Mouse (Mus musculus) fibroblast of lung, adult 2 months (primary cell): Measurements from ENCODE around the gene Spp2.
A peak's percentile ranks its signal among the peaks of the same experiment; 100 is the strongest.

Source experiments
- DNase-seq: peaks from one replicate; pipeline ENCODE4 v3.0.0-alpha.2; 2011; ENCODE audit warnings: low read depth

Spp2 gene

DNA sequence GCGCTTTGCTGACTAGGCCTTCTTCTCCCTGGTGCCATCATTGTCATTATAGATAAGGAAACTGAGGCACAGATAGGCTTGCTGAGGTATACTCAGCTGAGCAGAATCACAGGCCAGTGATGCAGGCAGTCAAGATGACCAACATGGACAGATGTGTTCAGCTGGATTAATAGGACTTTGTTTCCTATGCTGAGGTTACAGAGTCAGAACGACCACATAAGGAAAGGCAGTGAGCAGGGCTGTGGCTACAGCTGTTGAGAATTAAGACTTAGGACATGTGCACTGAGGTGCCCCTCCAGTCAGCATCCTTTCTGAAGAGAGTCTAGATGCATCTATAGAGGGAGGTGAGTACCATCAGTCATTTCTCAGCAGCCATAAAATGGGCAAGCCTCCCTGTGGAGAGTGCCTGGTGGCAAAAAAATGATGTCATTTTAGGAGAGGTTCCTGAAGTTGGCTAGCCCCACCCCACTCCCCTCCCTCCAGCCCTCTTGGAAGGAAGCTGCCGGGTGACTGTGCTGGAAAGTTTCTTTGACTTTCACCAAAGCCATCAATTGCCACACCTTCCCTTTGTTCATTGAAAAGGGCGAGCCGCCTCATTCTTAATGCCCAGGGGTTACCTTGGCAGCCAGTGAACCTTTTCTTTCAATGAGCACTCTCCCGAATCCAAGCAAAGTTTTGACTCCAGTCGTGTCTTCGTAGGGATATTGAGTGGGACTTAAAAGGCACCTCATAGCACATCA is 59.7 kb downstream of the Spp2 start:
- no peak for DNase-seq

DNA sequence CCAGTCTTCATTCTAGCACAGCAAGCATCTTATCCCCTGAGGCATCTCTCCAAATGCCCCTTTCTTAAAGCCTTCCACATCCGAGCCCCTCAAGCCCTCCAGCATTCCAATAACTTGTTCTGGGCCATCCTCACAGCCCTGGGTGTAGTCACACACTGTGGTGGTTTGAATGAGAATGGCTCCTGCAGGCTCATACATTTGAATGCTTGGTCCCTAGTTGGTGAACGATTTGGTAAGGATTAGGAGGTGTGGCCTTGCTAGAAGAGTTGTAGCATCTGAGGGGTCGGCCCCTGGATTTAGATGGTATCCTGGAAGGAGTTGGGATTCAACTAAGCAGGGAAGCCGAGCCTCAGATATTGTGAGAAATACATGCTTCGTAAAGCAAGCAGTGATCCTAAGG is 61.1 kb downstream of the Spp2 start:
- no peak for DNase-seq

DNA sequence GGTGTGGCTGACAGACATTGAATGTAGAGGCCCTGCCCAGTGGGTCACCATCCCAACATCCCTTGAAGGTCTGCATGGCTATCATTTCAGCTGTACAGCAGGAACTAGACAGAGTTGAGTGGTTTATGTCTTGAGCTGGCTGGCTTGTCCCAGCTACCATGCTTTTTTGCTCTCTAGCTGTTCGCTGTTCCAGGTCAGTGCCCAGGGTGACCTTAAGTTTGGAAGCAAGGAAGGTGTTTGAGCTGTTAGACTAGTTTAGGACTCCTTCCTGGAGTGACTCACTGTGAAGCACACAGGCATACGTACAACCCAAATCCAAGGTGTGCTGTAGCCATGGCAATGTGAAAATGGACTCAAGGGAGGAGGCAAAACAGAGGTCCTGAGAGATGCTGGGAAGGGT is 61.6 kb downstream of the Spp2 start:
- DNase-seq = no peak

DNA sequence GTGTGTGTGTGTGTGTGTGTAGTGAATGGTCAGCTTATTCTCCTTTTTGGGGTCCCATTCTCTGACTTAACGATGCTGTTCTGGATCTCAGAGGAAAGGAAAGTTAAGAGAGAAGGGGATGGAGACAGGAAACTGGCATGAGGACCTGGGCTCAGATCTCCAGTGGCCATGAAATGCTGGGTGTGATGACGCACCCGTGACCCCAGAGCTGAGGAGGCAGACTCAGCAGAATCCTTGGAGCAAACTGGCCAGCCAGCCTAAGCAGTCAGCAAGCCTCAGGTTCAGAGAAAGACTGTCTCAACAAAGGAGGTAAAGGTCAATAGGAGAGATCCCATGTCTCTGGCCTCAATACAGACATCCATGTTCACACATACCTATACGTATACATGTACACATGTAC is 63.0 kb downstream of the Spp2 start:
- DNase-seq = no peak

DNA sequence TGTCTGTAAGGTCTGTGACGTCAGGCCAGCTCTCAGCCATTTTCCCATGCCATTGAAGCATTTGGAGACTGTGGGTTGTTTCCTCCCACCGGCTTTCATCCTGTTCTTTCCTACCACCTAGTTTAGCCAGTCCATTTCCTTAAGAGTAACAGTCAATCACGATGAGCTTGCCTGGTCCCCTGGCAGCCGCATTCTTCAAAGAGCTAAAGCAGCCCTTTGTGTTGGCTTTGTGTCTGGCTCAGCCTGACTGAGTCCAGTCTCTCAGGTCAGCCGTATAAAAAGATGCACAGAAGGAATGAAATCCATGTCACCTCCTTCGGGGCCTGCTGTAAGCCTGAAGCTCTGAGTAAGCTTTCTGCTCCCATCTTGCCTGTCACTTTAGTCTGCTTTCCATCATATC is 65.5 kb downstream of the Spp2 start:
- DNase-seq = no peak

DNA sequence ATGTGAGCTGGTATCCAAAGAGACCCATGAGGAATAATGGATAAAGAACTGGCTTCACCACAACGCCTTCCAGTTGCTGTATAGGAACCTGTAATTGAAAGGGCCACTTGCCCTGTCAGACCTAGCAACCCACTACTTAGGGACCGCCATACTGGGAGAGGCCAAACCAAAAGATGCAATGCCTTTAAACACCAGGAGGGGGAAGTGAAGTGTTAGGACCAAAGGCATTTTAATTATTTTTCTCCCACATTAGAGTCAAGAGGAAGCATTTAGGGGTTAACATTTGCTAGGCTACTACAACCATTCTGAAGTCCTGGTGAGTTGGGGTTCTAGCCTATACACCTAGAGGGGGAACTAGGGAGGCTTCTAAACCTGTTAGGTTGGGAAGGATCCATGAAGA is 67.1 kb downstream of the Spp2 start:
- no peak for DNase-seq

DNA sequence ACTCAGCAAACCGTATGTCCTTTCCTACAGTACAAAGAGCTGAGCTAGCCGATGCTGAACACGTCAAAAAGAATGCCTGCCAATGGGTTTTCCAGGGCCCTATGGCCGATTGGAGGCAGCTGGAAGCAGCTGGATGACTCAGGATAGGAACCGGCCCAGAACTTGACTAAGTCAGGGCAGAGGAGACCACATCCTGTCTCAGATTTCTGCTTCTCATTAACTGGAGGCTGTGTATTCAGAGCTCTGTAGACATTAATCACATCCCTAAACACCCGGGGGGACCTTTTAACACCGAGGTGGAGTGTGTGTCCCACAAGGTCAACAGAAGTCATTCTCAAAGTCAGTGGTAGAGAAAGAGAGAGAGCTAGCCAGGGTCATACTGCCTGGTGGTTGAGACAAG is 67.8 kb downstream of the Spp2 start:
- peak; percentile 98 for DNase-seq

DNA sequence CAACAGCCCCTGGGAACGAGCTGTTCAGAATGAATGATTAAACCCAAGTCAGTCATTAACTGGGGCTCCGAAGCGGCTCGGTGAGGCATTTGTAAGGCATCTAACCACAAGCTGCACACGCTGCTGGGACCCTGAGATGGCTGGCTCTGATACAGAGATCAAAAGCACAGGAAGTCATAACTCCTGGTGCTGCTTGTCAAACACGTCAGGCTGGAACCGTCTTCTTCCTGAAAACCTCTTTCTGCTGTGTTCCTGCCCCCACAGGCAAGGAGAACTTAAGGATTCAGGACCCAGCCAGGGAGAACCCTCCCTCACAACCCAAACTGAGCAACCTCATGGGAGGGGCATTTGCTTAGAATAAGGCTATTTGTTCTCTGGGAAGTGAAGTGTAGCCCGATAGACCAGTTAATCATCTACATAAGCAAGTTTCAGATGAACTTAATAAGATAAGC is 68.8 kb downstream of the Spp2 start:
- DNase-seq = peak; percentile 90
